Mouse (Mus musculus): Measurements from ENCODE around the gene Plin2.
A peak's percentile ranks its signal among the peaks of the same experiment; 100 is the strongest.
"Not testable (repeated sequence)": the region's sequence is repeated elsewhere in the genome, so short reads cannot be mapped to it uniquely, and the experiment has no call there.

Plin2 gene

GRCm38 (mm10) chr4:86683746-86684145 lies 13.9 kb upstream of the Plin2 start:
- DNase-seq (ENCODE audit: low read depth, low spot score): peak; percentile 74

DNA sequence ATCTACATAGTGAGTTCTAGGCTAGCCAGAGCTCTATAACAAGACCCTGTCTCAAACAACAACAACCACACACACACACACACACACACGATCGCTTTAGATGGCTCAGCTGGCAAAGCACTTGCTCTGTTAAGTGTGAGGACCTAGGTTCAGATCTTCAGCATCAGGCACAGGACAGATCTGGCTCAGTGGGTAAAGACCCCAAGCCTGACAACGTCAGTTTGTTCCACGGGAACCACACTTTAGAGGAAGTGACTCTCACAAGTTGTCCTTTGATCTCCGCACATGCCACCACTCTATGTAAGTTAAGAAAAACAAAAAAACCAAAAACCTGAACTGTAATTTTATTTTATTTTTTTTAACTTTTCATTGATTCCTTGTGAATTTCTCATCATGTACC lies 13.4 kb upstream of the Plin2 start:
- no peak for DNase-seq (ENCODE audit: low read depth, low spot score)

DNA sequence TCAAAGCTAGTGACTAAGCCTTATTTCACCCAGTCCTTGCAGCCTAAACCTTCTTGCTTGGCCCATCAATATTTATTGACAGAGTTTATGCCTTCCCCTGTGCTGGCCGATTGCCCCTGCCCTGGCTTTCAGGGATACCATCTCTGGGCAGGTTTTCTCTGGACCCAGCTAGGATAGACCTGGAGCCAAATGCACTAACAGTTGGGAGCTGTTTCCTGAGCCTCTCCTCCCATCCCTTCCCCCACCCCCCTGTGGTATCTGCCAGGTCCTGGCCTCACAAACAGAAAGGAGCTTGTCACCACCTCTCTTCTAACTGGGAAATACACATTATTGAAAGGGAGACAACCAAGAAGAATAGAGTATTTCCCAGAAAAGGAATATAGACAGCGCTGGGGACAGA lies 12.0 kb upstream of the Plin2 start:
- DNase-seq (ENCODE audit: low read depth, low spot score): peak; percentile 39

DNA sequence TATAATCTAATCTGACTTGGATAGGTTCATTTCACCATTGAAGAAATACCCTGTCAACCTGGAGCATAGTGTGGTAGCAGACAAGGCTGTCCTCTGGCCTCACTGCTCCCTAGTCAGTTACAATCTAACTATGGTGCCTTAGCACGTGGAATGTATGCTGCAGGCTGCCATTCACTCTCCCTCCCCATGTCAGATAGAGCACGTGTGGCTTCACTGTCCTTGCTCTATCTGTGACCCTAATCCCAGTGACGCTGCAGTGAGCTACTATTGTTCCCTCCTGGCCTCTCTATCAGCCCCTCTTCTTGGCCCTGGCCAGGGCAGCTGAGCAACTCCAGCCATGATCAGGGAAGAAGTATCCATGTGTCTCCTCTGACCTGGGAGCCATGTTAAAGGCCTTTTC lies 11.6 kb upstream of the Plin2 start:
- no peak for DNase-seq (ENCODE audit: low read depth, low spot score)

- peak; percentile 60 for DNase-seq (ENCODE audit: low read depth, low spot score)
These were observed 9.8 kb upstream of the Plin2 start for GRCm38 (mm10) chr4:86679686-86680085.

- peak; percentile 75 for DNase-seq (ENCODE audit: low read depth, low spot score)
These were observed 6.9 kb upstream of the Plin2 start for GRCm38 (mm10) chr4:86676756-86677155.

DNA sequence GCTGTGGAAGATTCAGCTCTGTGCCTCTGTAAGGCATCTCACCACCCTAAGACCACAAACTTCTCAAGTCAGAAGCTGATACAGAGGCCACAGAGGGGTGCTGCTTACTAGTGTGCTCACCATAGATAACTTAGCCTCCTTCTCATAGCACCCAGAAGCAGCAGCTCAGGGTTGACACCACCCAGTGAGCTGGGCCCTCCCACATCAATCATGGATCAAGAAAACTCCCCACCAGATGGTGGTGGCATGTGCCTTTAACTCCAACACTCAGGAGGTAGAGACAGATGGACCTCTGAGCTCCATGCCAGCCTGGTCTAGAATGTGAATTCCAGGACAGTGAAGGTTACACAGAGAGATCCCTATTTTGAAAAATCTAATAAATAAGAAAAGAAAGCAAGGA lies 4.9 kb upstream of the Plin2 start:
- not testable (repeated sequence) for DNase-seq (ENCODE audit: low read depth, low spot score)

- DNase-seq (ENCODE audit: low read depth, low spot score): peak; percentile 79
These were observed 4.3 kb upstream of the Plin2 start for GRCm38 (mm10) chr4:86674150-86674549.

DNA sequence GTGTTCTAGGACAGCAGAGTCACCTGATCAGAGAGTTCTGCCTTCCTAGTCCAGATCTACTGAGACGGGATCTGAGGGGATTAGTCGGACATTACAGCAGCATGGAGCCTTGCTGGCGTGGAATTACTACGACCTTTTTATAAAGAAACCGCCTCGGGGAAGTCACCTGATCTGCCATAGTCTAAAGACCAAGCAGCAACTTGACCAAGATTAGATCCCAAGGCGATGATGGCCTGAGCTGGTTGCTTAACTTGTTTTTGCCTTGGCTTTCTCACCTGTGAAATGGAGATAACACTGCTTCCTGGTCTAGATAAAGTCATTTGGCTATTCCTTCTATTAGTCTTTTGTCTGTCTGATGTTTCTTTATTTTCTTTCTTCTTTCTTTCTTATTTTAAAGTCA lies 2.6 kb upstream of the Plin2 start:
- no peak for DNase-seq (ENCODE audit: low read depth, low spot score)

GRCm38 (mm10) chr4:86671803-86672202 lies 1.9 kb upstream of the Plin2 start:
- DNase-seq (ENCODE audit: low read depth, low spot score): peak; percentile 75

GRCm38 (mm10) chr4:86670582-86671306 lies 884 bp upstream of the Plin2 start:
- peak; percentile 59 for DNase-seq (ENCODE audit: low read depth, low spot score)

- DNase-seq (ENCODE audit: low read depth, low spot score): peak; percentile 51
These were observed 563 bp downstream of the Plin2 start for GRCm38 (mm10) chr4:86669241-86669753.

DNA sequence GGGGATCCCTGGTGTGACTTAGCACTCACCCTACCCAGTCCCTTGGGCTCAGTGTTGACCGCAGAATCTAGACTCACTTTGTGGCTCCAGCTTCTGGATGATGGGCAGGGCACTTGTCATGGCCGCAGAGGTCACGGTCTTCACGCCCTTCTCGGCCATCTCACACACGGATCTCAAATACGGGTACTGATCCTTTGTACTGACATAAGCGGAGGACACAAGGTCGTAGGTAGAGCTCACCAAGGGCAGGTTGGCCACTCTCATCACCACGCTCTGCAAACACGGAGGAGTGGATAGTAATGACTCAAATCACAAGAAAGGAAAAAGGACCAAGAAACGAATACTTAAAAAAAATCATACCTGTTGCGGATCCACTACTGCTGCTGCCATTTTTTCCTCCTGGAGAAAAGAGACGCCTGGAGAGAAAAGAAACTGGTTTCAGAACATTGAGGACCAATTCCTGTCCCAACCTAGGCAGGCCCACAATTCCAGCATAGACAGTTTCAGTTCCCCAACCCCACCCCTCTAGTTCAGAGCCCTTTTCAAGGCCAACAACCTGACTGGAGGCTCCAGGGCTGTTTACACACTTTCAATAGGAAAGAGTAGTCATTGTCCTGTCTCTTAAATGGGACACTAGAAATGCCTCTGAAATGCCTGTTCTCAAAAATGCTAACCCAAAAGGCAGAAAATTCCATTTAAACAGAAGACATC lies 1.4 kb downstream of the Plin2 start:
- no peak for DNase-seq (ENCODE audit: low read depth, low spot score)

GRCm38 (mm10) chr4:86665596-86665995 lies 4.3 kb downstream of the Plin2 start:
- DNase-seq (ENCODE audit: low read depth, low spot score): peak; percentile 73

DNA sequence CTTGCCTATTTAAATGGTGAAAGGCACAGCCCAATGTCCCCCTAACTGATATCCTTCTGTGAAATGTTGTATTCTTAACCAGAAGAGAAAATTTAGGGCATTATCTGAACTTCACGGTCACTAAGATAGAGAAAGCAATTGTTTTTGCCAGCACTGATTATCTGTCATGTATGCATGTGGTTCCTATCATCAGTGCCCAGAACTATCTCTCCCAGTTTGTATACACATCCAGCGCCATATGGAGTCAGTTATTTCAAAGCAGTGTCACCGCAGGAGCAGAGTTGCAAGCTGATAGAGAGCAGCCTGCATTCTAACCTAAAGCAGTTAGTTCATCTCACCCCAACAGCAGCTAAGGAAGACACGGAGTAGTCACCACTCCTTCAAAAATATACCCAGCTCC lies 5.9 kb downstream of the Plin2 start:
- DNase-seq (ENCODE audit: low read depth, low spot score): no peak

DNA sequence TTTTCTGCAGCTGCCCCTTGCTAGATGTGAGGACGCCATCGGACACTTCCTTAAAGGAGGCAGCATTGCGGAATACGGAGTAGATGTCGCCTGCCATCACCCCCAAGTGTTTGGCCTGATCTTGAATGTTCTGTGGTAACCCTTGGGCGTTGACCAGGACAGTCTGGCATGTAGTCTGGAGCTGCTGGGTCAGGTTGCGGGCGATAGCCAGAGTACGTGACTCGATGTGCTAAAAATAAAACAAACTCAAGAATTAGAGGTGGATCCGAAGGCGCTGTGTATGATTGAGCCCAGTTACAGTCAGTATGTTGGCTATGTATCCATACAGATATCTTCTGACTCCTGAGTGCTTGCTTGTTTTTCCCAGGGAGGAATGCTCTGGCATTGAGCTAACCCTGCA lies 12.7 kb downstream of the Plin2 start:
- no peak for DNase-seq (ENCODE audit: low read depth, low spot score)

DNA sequence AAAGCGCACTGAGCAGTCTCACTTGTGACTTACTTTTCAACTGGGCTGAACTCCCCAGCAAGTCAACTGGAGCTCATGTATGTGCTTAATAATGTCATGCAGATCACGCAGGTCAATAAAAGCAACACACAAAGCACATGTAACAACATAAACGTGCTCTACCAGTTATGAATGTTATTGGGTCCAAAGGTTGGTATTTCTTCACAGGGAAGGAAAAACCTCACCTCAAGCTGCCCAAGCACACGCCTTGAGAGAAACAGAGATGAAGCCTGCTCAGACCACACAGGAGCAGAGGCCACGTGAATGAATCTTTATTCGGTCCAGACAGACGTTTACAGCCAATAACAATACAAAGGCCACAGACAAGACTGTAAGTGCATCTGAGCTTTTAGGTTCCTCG lies 13.4 kb downstream of the Plin2 start:
- not testable (repeated sequence) for DNase-seq (ENCODE audit: low read depth, low spot score)

DNA sequence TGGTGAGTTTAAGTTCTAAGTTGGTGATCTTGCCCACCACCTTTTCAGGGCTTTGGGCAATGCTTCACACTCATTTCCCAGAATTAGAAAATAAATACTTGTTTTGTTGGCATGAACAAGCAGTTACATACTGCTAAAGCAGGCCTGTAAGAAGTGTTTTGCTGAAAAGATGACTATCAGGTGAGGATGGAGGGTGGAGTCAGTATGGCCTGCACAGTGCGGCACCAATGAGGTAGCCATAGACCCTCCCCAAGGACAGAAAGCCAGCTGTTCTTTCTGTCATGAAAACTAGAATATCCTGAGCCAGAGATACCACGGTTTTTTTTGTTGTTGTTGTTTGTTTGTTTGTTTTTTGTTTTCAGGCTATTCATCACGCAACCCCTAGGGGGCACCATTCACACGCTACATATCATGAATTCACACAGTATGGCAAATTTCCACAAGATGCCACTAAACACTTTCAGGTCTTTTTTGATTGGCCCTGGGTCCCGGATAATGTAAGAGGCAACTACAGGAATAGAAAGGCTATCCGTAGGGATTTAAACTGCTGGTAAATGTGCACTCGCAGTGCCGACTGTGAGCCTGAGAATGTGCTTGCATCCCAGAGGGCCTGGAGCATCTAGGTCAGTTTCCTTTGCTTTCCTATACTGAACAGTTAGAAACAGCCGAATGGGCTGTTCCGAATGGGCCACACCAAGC lies 18.0 kb downstream of the Plin2 start:
- peak; percentile 47 for DNase-seq (ENCODE audit: low read depth, low spot score)

GRCm38 (mm10) chr4:86648394-86648793 lies 21.5 kb downstream of the Plin2 start:
- not testable (repeated sequence) for DNase-seq (ENCODE audit: low read depth, low spot score)

- not testable (repeated sequence) for DNase-seq (ENCODE audit: low read depth, low spot score)
These were observed 32.3 kb downstream of the Plin2 start for GRCm38 (mm10) chr4:86637561-86637960.

DNA sequence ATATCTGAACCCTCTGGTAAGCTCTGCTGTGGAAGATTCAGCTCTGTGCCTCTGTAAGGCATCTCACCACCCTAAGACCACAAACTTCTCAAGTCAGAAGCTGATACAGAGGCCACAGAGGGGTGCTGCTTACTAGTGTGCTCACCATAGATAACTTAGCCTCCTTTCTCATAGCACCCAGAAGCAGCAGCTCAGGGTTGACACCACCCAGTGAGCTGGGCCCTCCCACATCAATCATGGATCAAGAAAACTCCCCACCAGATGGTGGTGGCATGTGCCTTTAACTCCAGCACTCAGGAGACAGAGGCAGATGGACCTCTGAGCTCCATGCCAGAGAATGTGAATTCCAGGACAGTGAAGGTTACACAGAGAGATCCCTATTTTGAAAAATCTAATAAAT lies 35.0 kb downstream of the Plin2 start:
- DNase-seq (ENCODE audit: low read depth, low spot score): not testable (repeated sequence)

GRCm38 (mm10) chr4:86634312-86634711 lies 35.5 kb downstream of the Plin2 start:
- not testable (repeated sequence) for DNase-seq (ENCODE audit: low read depth, low spot score)

Measured in 3T3-L1 (cell line).